Mouse (Mus musculus) heart, embryonic 13.5 days (tissue): ENCODE measurements at regions not wholly inside any gene's neighbourhood (a gene's known extent, or its start where the extent isn't known, plus 50 kb on each side); places are given as distances from the start of the nearest gene placed in this dataset.

Experiments used
- ATAC-seq: fragments of 200-750 bp; cut with Nextera tagmentation; 2 replicates; pipeline ENCODE4 v1.8.0; 2017; ENCODE audit warnings: moderate TSS enrichment; ENCODE audit not compliant: insufficient number of reproducible peaks, low FRiP score, low TSS enrichment; ENCODE audit errors: extremely low read depth
- H3K27ac ChIP-seq: fragments of 300-500 bp; sonication (generic); replicated peaks from 2 replicates; pipeline ENCODE4 v1.5.1; 2015; ENCODE audit warnings: moderate library complexity, mild to moderate bottlenecking, inconsistent platforms
- H3K27me3 ChIP-seq: fragments of 300-500 bp; sonication (generic); replicated peaks from 2 replicates; pipeline ENCODE4 v1.6.1; 2015; ENCODE audit warnings: mild to moderate bottlenecking, inconsistent platforms
- H3K36me3 ChIP-seq: fragments of 300-500 bp; sonication (generic); 2 replicates; pipeline ENCODE4 v1.6.1; 2015; ENCODE audit warnings: mild to moderate bottlenecking, inconsistent platforms
- H3K4me1 ChIP-seq: fragments of 300-500 bp; sonication (generic); 2 replicates; pipeline ENCODE4 v1.6.1; 2015; ENCODE audit warnings: inconsistent platforms
- H3K4me2 ChIP-seq: fragments of 300-500 bp; sonication (generic); 2 replicates; pipeline ENCODE4 v1.6.1; 2015; ENCODE audit warnings: inconsistent platforms, mild to moderate bottlenecking, moderate library complexity
- H3K4me3 ChIP-seq: fragments of 300-500 bp; sonication (generic); 2 replicates; pipeline ENCODE4 v1.5.1; 2015; ENCODE audit warnings: moderate library complexity, mild to moderate bottlenecking, inconsistent platforms
- H3K9ac ChIP-seq: fragments of 300-500 bp; sonication (generic); 2 replicates; pipeline ENCODE4 v1.6.1; 2015; ENCODE audit warnings: inconsistent platforms, mild to moderate bottlenecking, moderate library complexity
- H3K9me3 ChIP-seq: fragments of 300-500 bp; sonication (generic); 2 replicates; pipeline ENCODE4 v1.6.1; 2016; ENCODE audit warnings: inconsistent platforms
- WGBS: fragments of 180-500 bp; shearing (Covaris S2); methylation state at CpG from one replicate; pipeline ENCODE4 v1.1.7; 2015; ENCODE audit warnings: mixed read lengths; 5-methylcytosine and 5-hydroxymethylcytosine counted together

- Histone ChIP-seq H3K27me3 (no peaks in the 10 kb centered on the region), H3K27ac (no peak overlapping the region), H3K4me1 (peaks cover 7% of the 10 kb centered on the region; the same call in 1 of the 2 replicates), H3K9me3 (no peaks in the 10 kb centered on the region), H3K36me3 (no peaks in the 10 kb centered on the region), H3K4me2 (no peak overlapping the region), H3K4me3 (no peak overlapping the region), H3K9ac (no peak overlapping the region)
- no peak for ATAC-seq
- WGBS: 10% methylated on average over 9 of the region's 9 CpGs
These were observed 163.7 kb upstream of the Sox2 start for GRCm38 (mm10) chr3:34486441-34487050.

- Histone ChIP-seq H3K27me3 (no peaks in the 10 kb centered on the region), H3K4me2 (no peak overlapping the region), H3K27ac (no peak overlapping the region), H3K9ac (no peak overlapping the region), H3K36me3 (no peaks in the 10 kb centered on the region), H3K4me3 (no peak overlapping the region), H3K9me3 (no peaks in the 10 kb centered on the region), H3K4me1 (peaks cover 10% of the 10 kb centered on the region)
- 40% methylated on average over 15 of the region's 15 CpGs for WGBS
- ATAC-seq: no peak
These were observed 164.6 kb upstream of the Sox2 start for GRCm38 (mm10) chr3:34485345-34486223.

GRCm38 (mm10) chr3:34483934-34484333 lies 166.3 kb upstream of the Sox2 start:
- H3K4me2 ChIP-seq: no peak overlapping the region
- 80% methylated on average over 3 of the region's 3 CpGs for WGBS
- no peak for ATAC-seq

DNA sequence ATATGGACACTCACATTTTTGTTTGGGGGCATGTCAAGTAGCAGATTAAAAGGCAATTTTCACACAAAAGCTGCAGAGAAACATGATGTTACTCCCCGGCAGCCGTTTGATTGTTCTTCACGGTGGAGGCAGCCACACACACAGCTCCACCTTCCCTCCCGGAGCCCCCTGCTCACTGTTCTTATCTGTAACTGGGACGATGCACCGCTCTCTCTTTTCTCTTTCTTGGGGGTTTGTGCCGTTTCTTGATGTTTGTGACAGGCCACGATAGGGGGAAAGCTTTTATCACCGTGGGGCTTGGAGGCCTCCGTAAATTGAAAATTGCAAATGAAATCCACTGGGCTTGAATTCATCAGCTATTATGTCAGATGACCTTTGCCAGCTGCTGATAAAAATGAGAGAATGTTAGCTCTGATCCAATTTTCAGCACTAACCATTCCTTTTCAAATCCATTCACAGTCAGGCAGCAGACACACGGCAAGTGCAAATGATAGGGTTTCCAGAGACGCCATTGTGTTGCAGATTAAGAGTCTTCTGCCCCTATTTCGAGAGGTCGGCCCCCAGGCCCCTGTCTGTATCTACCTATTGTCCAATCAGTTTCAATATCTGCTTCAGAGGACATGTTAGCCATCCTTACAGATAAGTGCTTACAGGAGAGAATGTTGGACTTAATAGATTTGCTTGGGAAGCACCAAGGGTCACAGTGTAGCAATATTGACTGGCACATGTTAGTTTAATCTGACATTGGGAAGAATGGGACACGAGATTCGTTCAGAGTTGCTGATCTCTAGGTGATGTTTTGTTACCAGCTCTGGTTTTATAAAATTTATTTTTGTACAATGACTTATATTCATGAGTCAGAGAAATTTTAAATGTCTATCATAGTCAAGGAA lies 168.1 kb upstream of the Sox2 start:
- H3K9ac ChIP-seq: no peak overlapping the region
- no peak overlapping the region for H3K4me3 ChIP-seq
- H3K27ac ChIP-seq: no peak overlapping the region
- WGBS: 26% methylated on average over 16 of the region's 16 CpGs
- ATAC-seq: no peak
- no peaks in the 10 kb centered on the region for H3K27me3 ChIP-seq
- peak overlapping the region; percentile 48 for H3K4me2 ChIP-seq
- peaks cover 10% of the 10 kb centered on the region for H3K4me1 ChIP-seq
- no peaks in the 10 kb centered on the region for H3K36me3 ChIP-seq
- no peaks in the 10 kb centered on the region for H3K9me3 ChIP-seq

More at GRCm38 (mm10) chr3:34483934-34484333, 166.3 kb upstream of the Sox2 start:
- no peaks in the 10 kb centered on the region for H3K9me3 ChIP-seq
- H3K4me3 ChIP-seq: no peak overlapping the region
- H3K9ac ChIP-seq: no peak overlapping the region
- peaks cover 10% of the 10 kb centered on the region for H3K4me1 ChIP-seq
- H3K36me3 ChIP-seq: no peaks in the 10 kb centered on the region
- H3K27me3 ChIP-seq: no peaks in the 10 kb centered on the region
- H3K27ac ChIP-seq: no peak overlapping the region

- H3K4me1 ChIP-seq: peaks cover 10% of the 10 kb centered on the region
- no peak overlapping the region for H3K27ac ChIP-seq
- H3K36me3 ChIP-seq: no peaks in the 10 kb centered on the region
- ATAC-seq: no peak
- no peaks in the 10 kb centered on the region for H3K27me3 ChIP-seq
- no peak overlapping the region for H3K9ac ChIP-seq
- WGBS: 40% methylated on average over 3 of the region's 3 CpGs
- no peak overlapping the region for H3K4me2 ChIP-seq
- H3K9me3 ChIP-seq: no peaks in the 10 kb centered on the region
- no peak overlapping the region for H3K4me3 ChIP-seq
These were observed 168.9 kb upstream of the Sox2 start for GRCm38 (mm10) chr3:34481314-34481713.

DNA sequence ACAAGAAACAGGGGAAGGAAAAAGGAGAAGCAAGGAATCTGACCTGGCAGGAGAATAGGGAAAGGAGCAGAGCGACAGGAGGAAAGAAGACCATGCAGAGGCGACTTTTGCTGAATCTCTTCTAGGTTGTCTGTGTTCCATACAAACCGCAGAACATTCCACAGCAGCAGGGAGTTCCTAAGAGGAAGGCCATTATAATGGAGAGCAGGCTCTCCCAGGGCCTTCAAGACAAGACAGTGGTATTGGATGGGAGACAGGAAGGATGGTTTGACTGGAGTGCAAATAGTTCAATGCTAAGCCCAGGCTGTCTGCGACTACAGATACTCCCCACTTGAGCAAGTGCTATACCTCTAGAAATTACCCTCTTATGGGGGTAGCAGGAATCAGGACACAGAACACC lies 176.1 kb upstream of the Sox2 start:
- no peak for ATAC-seq
- Histone ChIP-seq H3K4me1 (no peaks in the 10 kb centered on the region), H3K27ac (no peak overlapping the region), H3K27me3 (no peaks in the 10 kb centered on the region), H3K36me3 (no peaks in the 10 kb centered on the region), H3K4me3 (no peak overlapping the region), H3K4me2 (no peak overlapping the region), H3K9me3 (no peaks in the 10 kb centered on the region), H3K9ac (no peak overlapping the region)
- WGBS: 58% methylated on average over 4 of the region's 4 CpGs

- no peak overlapping the region for H3K4me2 ChIP-seq
- H3K4me3 ChIP-seq: no peak overlapping the region
- no peak for ATAC-seq
- H3K9ac ChIP-seq: no peak overlapping the region
- no peak overlapping the region for H3K27ac ChIP-seq
- H3K4me1 ChIP-seq: no peaks in the 10 kb centered on the region
- WGBS: 79% methylated on average over 5 of the region's 5 CpGs
- no peaks in the 10 kb centered on the region for H3K36me3 ChIP-seq
- H3K27me3 ChIP-seq: no peaks in the 10 kb centered on the region
- no peaks in the 10 kb centered on the region for H3K9me3 ChIP-seq
These were observed 179.5 kb upstream of the Sox2 start for GRCm38 (mm10) chr3:34470721-34471120.

GRCm38 (mm10) chr3:34469946-34470345 lies 180.3 kb upstream of the Sox2 start:
- Histone ChIP-seq H3K27me3 (no peaks in the 10 kb centered on the region), H3K4me1 (no peaks in the 10 kb centered on the region), H3K4me3 (no peak overlapping the region), H3K4me2 (no peak overlapping the region), H3K36me3 (no peaks in the 10 kb centered on the region), H3K9me3 (no peaks in the 10 kb centered on the region), H3K27ac (no peak overlapping the region), H3K9ac (no peak overlapping the region)
- no peak for ATAC-seq
- 66% methylated on average over 2 of the region's 2 CpGs for WGBS

GRCm38 (mm10) chr3:34466312-34466711 lies 183.9 kb upstream of the Sox2 start:
- H3K36me3 ChIP-seq: no peaks in the 10 kb centered on the region
- H3K4me1 ChIP-seq: no peaks in the 10 kb centered on the region
- H3K4me2 ChIP-seq: no peak overlapping the region
- no peak overlapping the region for H3K9ac ChIP-seq
- H3K27me3 ChIP-seq: no peaks in the 10 kb centered on the region
- ATAC-seq: no peak
- 66% methylated on average over 4 of the region's 4 CpGs for WGBS
- no peaks in the 10 kb centered on the region for H3K9me3 ChIP-seq
- H3K27ac ChIP-seq: no peak overlapping the region
- H3K4me3 ChIP-seq: no peak overlapping the region

DNA sequence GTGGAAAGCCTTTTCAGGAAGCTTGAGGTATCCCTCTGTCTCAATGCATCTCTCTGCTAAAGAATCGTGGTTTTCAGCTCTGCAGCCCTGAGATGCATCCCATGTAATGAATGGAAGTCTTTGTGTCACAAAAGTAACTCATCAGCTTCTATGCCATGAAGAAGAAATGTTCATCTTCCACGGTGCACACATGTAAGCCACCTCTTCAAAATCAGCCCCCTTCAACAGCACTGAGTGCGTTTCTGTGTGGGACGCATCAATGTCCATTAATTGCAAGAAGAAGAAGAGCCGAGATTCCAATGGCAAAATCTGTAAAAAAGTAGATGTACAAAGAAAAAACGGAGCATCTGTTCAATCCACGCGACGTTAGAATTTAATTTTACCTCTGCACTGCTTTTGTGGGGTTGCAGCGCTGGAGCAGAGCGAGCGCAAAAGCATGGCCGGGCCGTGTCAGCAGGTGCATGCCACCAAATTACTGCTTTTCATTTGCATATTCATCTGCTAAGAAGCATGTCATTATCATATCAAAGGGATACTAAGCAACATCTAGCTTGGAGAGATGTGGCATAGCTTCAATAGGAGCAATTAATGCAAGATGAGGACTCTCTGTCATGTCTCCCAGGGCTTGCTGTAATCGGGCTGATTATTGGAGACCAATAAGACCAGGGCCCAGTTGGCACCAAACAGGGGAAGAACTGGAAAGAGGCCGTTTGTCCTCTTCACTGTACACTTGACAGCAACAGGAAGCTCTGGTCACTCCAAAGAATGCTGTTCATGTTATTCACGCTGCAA lies 185.0 kb upstream of the Sox2 start:
- Histone ChIP-seq H3K4me1 (no peaks in the 10 kb centered on the region), H3K9me3 (no peaks in the 10 kb centered on the region), H3K36me3 (no peaks in the 10 kb centered on the region), H3K4me2 (no peak overlapping the region), H3K27ac (no peak overlapping the region), H3K4me3 (no peak overlapping the region), H3K27me3 (no peaks in the 10 kb centered on the region), H3K9ac (no peak overlapping the region)
- WGBS: 73% methylated on average over 17 of the region's 17 CpGs
- no peak for ATAC-seq

GRCm38 (mm10) chr3:34458766-34459165 lies 191.4 kb upstream of the Sox2 start:
- Histone ChIP-seq H3K9me3 (no peaks in the 10 kb centered on the region), H3K4me2 (no peak overlapping the region), H3K27me3 (no peaks in the 10 kb centered on the region), H3K9ac (no peak overlapping the region), H3K4me1 (peaks cover 12% of the 10 kb centered on the region), H3K36me3 (no peaks in the 10 kb centered on the region), H3K4me3 (no peak overlapping the region), H3K27ac (no peak overlapping the region)
- 72% methylated on average over 6 of the region's 6 CpGs for WGBS
- ATAC-seq: no peak
